Mouse (Mus musculus) myocyte (in vitro differentiated cells): ENCODE results near the gene Pappa. TPM values are rescaled to one million over a fixed set of nuclear protein-coding genes. Genes with fewer than 3 reads are reported as not detected.

Source experiments
- H3K27me3 ChIP-seq: one replicate; pipeline ENCODE4 v1.6.1; 2011; ENCODE audit not compliant: control insufficient read depth, insufficient read depth, insufficient read length
- H3K36me3 ChIP-seq: one replicate; pipeline ENCODE4 v1.6.1; 2011; ENCODE audit not compliant: control insufficient read depth, insufficient read depth
- H3K4me2 ChIP-seq: one replicate; pipeline ENCODE4 v1.6.1; 2011; ENCODE audit warnings: low read depth, control low read depth
- H3K4me3 ChIP-seq: one replicate; pipeline ENCODE4 v1.5.1; 2011; ENCODE audit warnings: mild to moderate bottlenecking, control low read depth, moderate library complexity
- H3K79me2 ChIP-seq: one replicate; pipeline ENCODE4 v1.6.1; 2011; ENCODE audit not compliant: control insufficient read depth, insufficient read depth
- H3ac ChIP-seq: one replicate; pipeline ENCODE4 v1.6.1; 2011; ENCODE audit not compliant: control insufficient read depth, insufficient read length
- CEBPB ChIP-seq: IDR thresholded peaks from 2 replicates; pipeline ENCODE4 v1.6.1; 2011; ENCODE audit warnings: mild to moderate bottlenecking, moderate library complexity; ENCODE audit not compliant: poor library complexity, insufficient read depth, severe bottlenecking
- E2F4 ChIP-seq: IDR thresholded peaks from one replicate; pipeline ENCODE4 v1.6.1; 2011; ENCODE audit warnings: mild to moderate bottlenecking, control low read depth, moderate library complexity; ENCODE audit not compliant: insufficient read depth
- MAX ChIP-seq: IDR thresholded peaks from one replicate; pipeline ENCODE4 v1.6.1; 2011; ENCODE audit warnings: low read depth, mild to moderate bottlenecking, control low read depth
- MYOD1 ChIP-seq, 3 experiments: IDR thresholded peaks; one replicate each; pipeline ENCODE4 v1.6.1; 2011; ENCODE audit warnings: control low read depth in 2 of 3, low read depth in 2 of 3, mild to moderate bottlenecking in 2 of 3, moderate library complexity in 1 of 3; ENCODE audit not compliant: insufficient read length in 2 of 3, control insufficient read depth in 1 of 3
- MYOG ChIP-seq, 3 experiments: IDR thresholded peaks; one replicate each; pipeline ENCODE4 v1.6.1; 2011; ENCODE audit warnings: control low read depth in 2 of 3, low read depth in 2 of 3, mild to moderate bottlenecking in 2 of 3; ENCODE audit not compliant: insufficient read length in 2 of 3, control insufficient read depth in 1 of 3, insufficient read depth in 1 of 3
- POLR2A ChIP-seq: IDR thresholded peaks from one replicate; pipeline ENCODE4 v1.6.1; 2011; ENCODE audit warnings: low read depth, mild to moderate bottlenecking, control low read depth, moderate library complexity; ENCODE audit not compliant: insufficient read length
- POLR2AphosphoS2 ChIP-seq: IDR thresholded peaks from one replicate; pipeline ENCODE4 v1.6.1; 2011; ENCODE audit warnings: low read depth, control low read depth; ENCODE audit not compliant: insufficient read length
- REST ChIP-seq: IDR thresholded peaks from one replicate; pipeline ENCODE4 v1.6.1; 2011; ENCODE audit warnings: mild to moderate bottlenecking, control low read depth, moderate library complexity; ENCODE audit not compliant: insufficient read depth, insufficient read length
- SRF ChIP-seq: IDR thresholded peaks from one replicate; pipeline ENCODE4 v1.6.1; 2011; ENCODE audit warnings: low read depth; ENCODE audit not compliant: control insufficient read depth, insufficient read length
- TCF12 ChIP-seq: IDR thresholded peaks from one replicate; pipeline ENCODE4 v1.6.1; 2011; ENCODE audit warnings: mild to moderate bottlenecking, control low read depth; ENCODE audit not compliant: poor library complexity, insufficient read depth, severe bottlenecking
- TCF3 ChIP-seq: IDR thresholded peaks from one replicate; pipeline ENCODE4 v1.6.1; 2011; ENCODE audit warnings: low read depth, control low read depth; ENCODE audit not compliant: insufficient read length
- USF1 ChIP-seq: IDR thresholded peaks from one replicate; pipeline ENCODE4 v1.6.1; 2011; ENCODE audit warnings: low read depth, mild to moderate bottlenecking, control low read depth, moderate library complexity
- polyA plus RNA-seq: library from polyadenylated mRNA; unstranded; fragments of >200 nt; fragmentation: generic; extraction: Trizol; gene quantifications from one replicate; pipeline ENCODE4 v1.2.1, GENCODE M21; 2012; ENCODE audit warnings: missing spikeins

Gene Pappa
- polyA plus RNA-seq, 1 experiment, result 0.12 TPM

DNA sequence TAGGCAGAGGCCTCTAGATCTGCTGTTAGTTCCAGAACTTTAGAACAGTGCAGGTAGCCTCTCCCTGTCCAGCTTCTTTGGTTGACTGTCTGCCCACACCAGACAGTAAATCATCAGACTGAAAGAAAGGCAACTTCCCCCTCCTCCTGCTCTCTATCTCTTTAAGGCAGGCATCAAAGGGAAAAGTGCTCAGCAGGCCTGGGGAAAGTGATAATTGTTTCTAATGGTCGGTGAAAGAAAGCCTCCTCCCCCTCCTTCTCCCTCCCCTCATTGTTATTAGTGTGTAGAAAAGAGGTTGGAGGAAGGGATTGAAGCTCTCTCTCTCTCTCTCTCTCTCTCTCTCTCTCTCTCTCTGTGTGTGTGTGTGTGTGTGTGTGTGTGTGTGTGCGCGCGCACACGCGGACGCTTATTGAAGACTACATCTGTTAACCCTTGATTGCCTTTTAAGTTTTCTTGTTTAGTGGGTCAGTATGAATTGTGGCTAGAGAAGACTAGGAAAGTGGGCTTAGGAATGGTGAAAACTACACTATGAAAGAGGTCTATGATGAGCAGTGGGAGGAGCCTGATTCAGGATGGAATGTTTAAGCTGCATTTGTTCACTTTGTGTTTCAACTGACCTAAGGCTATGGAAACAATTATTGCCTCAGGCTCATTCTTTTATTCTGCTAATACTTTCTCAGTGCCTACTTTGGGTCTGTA is 156.2 kb downstream of the Pappa start:
- no peaks in the 10 kb centered on the region for H3K79me2 ChIP-seq
- TF ChIP-seq MAX (no peak), TCF12 (no peak), USF1 (no peak), POLR2AphosphoS2 (no peak), REST (no peak), MYOD1 (IDR thresholded peaks at IDR 0.05; ENCODE audit: control insufficient read depth in 1 of 3, insufficient read length in 2 of 3, low read depth in 2 of 3) (no peak), MYOG (IDR thresholded peaks at IDR 0.05; ENCODE audit: control insufficient read depth in 1 of 3, insufficient read depth in 1 of 3, insufficient read length in 2 of 3, low read depth in 2 of 3) (no peak)
- no peak overlapping the region for H3ac ChIP-seq
- H3K4me2 ChIP-seq, result no peak overlapping the region
- H3K4me3 ChIP-seq, result no peak overlapping the region
- H3K36me3 ChIP-seq, result no peaks in the 10 kb centered on the region
- no peaks in the 10 kb centered on the region for H3K27me3 ChIP-seq

GRCm38 (mm10) chr4:65280888-65281287 is 156.9 kb downstream of the Pappa start:
- Histone ChIP-seq H3ac (no peak overlapping the region), H3K79me2 (no peaks in the 10 kb centered on the region), H3K27me3 (no peaks in the 10 kb centered on the region), H3K4me3 (no peak overlapping the region), H3K4me2 (no peak overlapping the region), H3K36me3 (no peaks in the 10 kb centered on the region)
- TF ChIP-seq MAX (no peak), TCF3 (no peak), E2F4 (no peak), POLR2A (no peak), REST (no peak), MYOD1 (IDR thresholded peaks at IDR 0.05; ENCODE audit: control insufficient read depth in 1 of 3, insufficient read length in 2 of 3, low read depth in 2 of 3) (no peak), TCF12 (no peak), CEBPB (no peak), SRF (no peak), POLR2AphosphoS2 (no peak), MYOG (IDR thresholded peaks at IDR 0.05; ENCODE audit: control insufficient read depth in 1 of 3, insufficient read depth in 1 of 3, insufficient read length in 2 of 3, low read depth in 2 of 3) (no peak), USF1 (no peak)

- no peaks in the 10 kb centered on the region for H3K79me2 ChIP-seq
- no peak overlapping the region for H3K4me2 ChIP-seq
- no peak overlapping the region for H3ac ChIP-seq
- no peak for TF ChIP-seq TCF3
- no peak for TF ChIP-seq MYOG (IDR thresholded peaks at IDR 0.05; ENCODE audit: control insufficient read depth in 1 of 3, insufficient read depth in 1 of 3, insufficient read length in 2 of 3, low read depth in 2 of 3)
- TF ChIP-seq CEBPB, result no peak
- TF ChIP-seq REST, result no peak
- no peak for TF ChIP-seq SRF
- no peak for TF ChIP-seq USF1
- no peak for TF ChIP-seq E2F4
- no peaks in the 10 kb centered on the region for H3K27me3 ChIP-seq
- no peaks in the 10 kb centered on the region for H3K36me3 ChIP-seq
- H3K4me3 ChIP-seq, result no peak overlapping the region
Observed at GRCm38 (mm10) chr4:65283611-65284010, 159.6 kb downstream of the Pappa start.

DNA sequence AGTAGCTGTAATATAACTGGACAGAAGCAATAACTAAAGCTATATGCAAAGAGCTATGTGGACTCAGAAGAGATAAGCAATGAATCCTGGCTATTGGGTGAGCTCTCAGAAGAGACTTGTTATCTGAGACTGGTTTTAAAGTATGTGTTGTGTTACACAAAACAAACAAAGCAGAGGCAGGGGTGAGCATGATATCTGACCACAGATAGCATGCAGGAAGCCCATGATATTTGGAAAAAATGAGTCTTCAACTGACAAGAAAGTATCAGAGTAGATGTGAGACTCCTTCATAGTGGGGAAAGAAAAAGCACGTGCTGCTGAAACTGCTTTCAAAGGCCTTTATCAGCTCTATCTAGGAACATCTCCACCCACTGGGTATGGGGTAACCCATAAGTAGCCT is 161.2 kb downstream of the Pappa start:
- Histone ChIP-seq H3ac (no peak overlapping the region), H3K27me3 (no peaks in the 10 kb centered on the region), H3K4me2 (no peak overlapping the region), H3K79me2 (no peaks in the 10 kb centered on the region), H3K36me3 (no peaks in the 10 kb centered on the region), H3K4me3 (no peak overlapping the region)
- TF ChIP-seq MYOD1 (IDR thresholded peaks at IDR 0.05; ENCODE audit: control insufficient read depth in 1 of 3, insufficient read length in 2 of 3, low read depth in 2 of 3), result no peak
- no peak for TF ChIP-seq CEBPB
- TF ChIP-seq USF1, result no peak
- no peak for TF ChIP-seq SRF
- no peak for TF ChIP-seq E2F4
- no peak for TF ChIP-seq POLR2AphosphoS2
- no peak for TF ChIP-seq MYOG (IDR thresholded peaks at IDR 0.05; ENCODE audit: control insufficient read depth in 1 of 3, insufficient read depth in 1 of 3, insufficient read length in 2 of 3, low read depth in 2 of 3)
- TF ChIP-seq POLR2A, result no peak
- no peak for TF ChIP-seq TCF3

DNA sequence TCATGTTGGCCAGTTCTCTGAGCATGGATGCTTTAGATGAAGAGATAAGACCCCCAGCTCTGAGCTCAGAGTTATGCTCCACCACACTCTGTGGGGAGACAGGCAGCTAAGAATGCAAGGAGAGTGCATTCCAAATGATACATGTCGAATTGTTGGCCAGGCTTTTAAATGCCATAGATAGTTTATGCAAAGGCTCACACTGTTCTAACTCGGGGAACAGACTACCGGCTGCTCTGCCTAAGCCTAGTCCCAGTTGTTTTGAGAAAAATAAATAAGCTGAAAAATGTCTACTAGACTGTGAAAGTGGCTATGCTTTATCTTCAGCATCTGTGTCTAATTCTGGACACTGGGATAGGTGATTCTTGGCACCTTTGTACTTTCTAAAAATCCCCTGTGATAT is 165.3 kb downstream of the Pappa start:
- Histone ChIP-seq H3K4me2 (no peak overlapping the region), H3ac (no peak overlapping the region), H3K36me3 (no peaks in the 10 kb centered on the region), H3K4me3 (no peak overlapping the region), H3K27me3 (no peaks in the 10 kb centered on the region), H3K79me2 (no peaks in the 10 kb centered on the region)
- no peak for TF ChIP-seq CEBPB
- no peak for TF ChIP-seq MYOD1 (IDR thresholded peaks at IDR 0.05; ENCODE audit: control insufficient read depth in 1 of 3, insufficient read length in 2 of 3, low read depth in 2 of 3)
- TF ChIP-seq TCF3, result no peak
- no peak for TF ChIP-seq E2F4
